Mouse (Mus musculus): Measurements from ENCODE around the gene Popdc3.

DNA sequence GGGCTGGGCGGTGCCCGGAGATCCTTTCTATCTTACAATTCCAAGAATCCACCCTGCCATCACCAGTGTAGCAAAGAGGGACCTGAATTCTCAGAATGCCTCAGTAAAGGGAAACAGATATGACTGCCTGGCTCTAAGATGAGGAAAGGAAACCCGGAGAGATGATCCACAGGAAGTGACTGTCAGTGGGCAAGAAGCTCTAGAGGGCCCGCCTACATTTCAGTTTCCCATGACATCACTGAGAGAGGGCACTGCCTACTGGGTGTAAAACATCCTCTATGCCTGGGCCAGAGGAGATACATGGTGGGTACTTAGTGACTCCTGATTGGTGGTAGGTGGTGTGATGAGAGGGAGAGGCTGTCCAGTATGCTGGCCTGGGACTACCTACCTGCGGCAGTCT is 99.1 kb downstream of the Popdc3 start:
- TF ChIP-seq POLR2A (IDR thresholded peaks at IDR 0.05; ENCODE audit: insufficient read depth, low read depth, low read length) (no peak), CTCF (IDR thresholded peaks at IDR 0.05; ENCODE audit: insufficient read depth, low read depth, low read length) (no peak)

All from olfactory bulb, adult 2 months (tissue).